ENCODE assay signal across 27 mouse cellular contexts in genomic region chr3:35221183-35221582, GRCm38 (mm10).
DNase-seq lines count a peak whose midpoint lies in the region; ATAC-seq and TF ChIP-seq lines count a peak whose summit lies in the region.
"Had no signal": no experiment of that assay in that cellular context is flagged by ENCODE, and none has a peak within 500 bp of the region (broad histone marks: within the 10 kb centered on the region; RNA-seq: fewer than 3 reads in every experiment).

No protein-coding gene starts in this region.

- H3K4me2 ChIP-seq in embryonic facial prominence, embryonic 11.5 days (ENCODE audit: low read depth, low read length), result no peak overlapping the region
- no peak overlapping the region for H3K4me2 ChIP-seq in hindbrain, postnatal 0 days (ENCODE audit: low read depth, low read length)
- no peak overlapping the region for H3K4me2 ChIP-seq in midbrain, embryonic 11.5 days
- H3K4me2 ChIP-seq in midbrain, embryonic 13.5 days (replicated peaks), result no peak overlapping the region
- H3K4me2 ChIP-seq: embryonic facial prominence, embryonic 13.5 days; forebrain, embryonic 15.5 days; heart, embryonic 13.5 days; hindbrain, embryonic 14.5 days had no signal

- H3K9ac ChIP-seq in embryonic facial prominence, embryonic 11.5 days (replicated peaks; ENCODE audit: low read length), result no peak overlapping the region
- no peak overlapping the region for H3K9ac ChIP-seq in hindbrain, postnatal 0 days (replicated peaks; ENCODE audit: low read length)
- no peak overlapping the region for H3K9ac ChIP-seq in midbrain, embryonic 11.5 days (ENCODE audit: low read length)
- no peak overlapping the region for H3K9ac ChIP-seq in midbrain, embryonic 13.5 days (replicated peaks)
- H3K9ac ChIP-seq: embryonic facial prominence, embryonic 13.5 days; forebrain, embryonic 15.5 days; heart, embryonic 13.5 days; hindbrain, embryonic 14.5 days had no signal

- H3K4me1 ChIP-seq in embryonic facial prominence, embryonic 11.5 days (ENCODE audit: control insufficient read depth, insufficient read depth, low read length), result no peaks in the 10 kb centered on the region
- H3K4me1 ChIP-seq in embryonic facial prominence, embryonic 10.5 days, result peaks cover 16% of the 10 kb centered on the region; the same call in 1 of the 2 replicates
- H3K4me1 ChIP-seq in hindbrain, embryonic 10.5 days (replicated peaks), result peaks cover 34% of the 10 kb centered on the region
- no peaks in the 10 kb centered on the region for H3K4me1 ChIP-seq in hindbrain, postnatal 0 days (ENCODE audit: insufficient read depth, low read length)
- H3K4me1 ChIP-seq in midbrain, embryonic 11.5 days (ENCODE audit: control insufficient read depth, insufficient read depth, low read length), result peaks cover 7% of the 10 kb centered on the region
- peaks cover 17% of the 10 kb centered on the region for H3K4me1 ChIP-seq in midbrain, embryonic 13.5 days (replicated peaks)
- H3K4me1 ChIP-seq: heart, embryonic 10.5 days had no signal

- H3K9me3 ChIP-seq in embryonic facial prominence, embryonic 11.5 days (replicated peaks; ENCODE audit: control insufficient read depth, low read length), result no peaks in the 10 kb centered on the region
- no peaks in the 10 kb centered on the region for H3K9me3 ChIP-seq in embryonic facial prominence, embryonic 10.5 days
- H3K9me3 ChIP-seq in hindbrain, embryonic 10.5 days, result 0 out of 2 replicates have a peak, but pooled peaks cover 3% of the 10 kb centered on the region
- H3K9me3 ChIP-seq in hindbrain, postnatal 0 days (ENCODE audit: low read length), result no peaks in the 10 kb centered on the region
- no peaks in the 10 kb centered on the region for H3K9me3 ChIP-seq in midbrain, embryonic 11.5 days (ENCODE audit: control insufficient read depth, low read length)
- no peaks in the 10 kb centered on the region for H3K9me3 ChIP-seq in midbrain, embryonic 13.5 days
- H3K9me3 ChIP-seq: embryonic facial prominence, embryonic 13.5 days; forebrain, embryonic 15.5 days; heart, embryonic 10.5 days; heart, embryonic 13.5 days had no signal

- TF ChIP-seq CTCF in hindbrain, postnatal 0 days (IDR thresholded peaks at IDR 0.05; ENCODE audit: low read depth), result no peak

- no peaks in the 10 kb centered on the region for H3K27me3 ChIP-seq in embryonic facial prominence, embryonic 11.5 days (ENCODE audit: control insufficient read depth, insufficient read depth, low read length)
- peaks cover 5% of the 10 kb centered on the region; the same call in 1 of the 2 replicates for H3K27me3 ChIP-seq in embryonic facial prominence, embryonic 10.5 days (replicated peaks; ENCODE audit: low read depth, poor library complexity, severe bottlenecking)
- peaks cover 4% of the 10 kb centered on the region for H3K27me3 ChIP-seq in hindbrain, embryonic 10.5 days (ENCODE audit: insufficient read depth, poor library complexity, severe bottlenecking)
- H3K27me3 ChIP-seq in hindbrain, postnatal 0 days (ENCODE audit: insufficient read depth, low read length), result no peaks in the 10 kb centered on the region
- H3K27me3 ChIP-seq in midbrain, embryonic 11.5 days (ENCODE audit: control insufficient read depth, insufficient read depth, low read length), result no peaks in the 10 kb centered on the region
- H3K27me3 ChIP-seq in midbrain, embryonic 13.5 days, result 0 out of 2 replicates have a peak, but pooled peaks cover 3% of the 10 kb centered on the region
- H3K27me3 ChIP-seq: embryonic facial prominence, embryonic 13.5 days; forebrain, embryonic 15.5 days; heart, embryonic 13.5 days had no signal

- peak; percentile 29; the same call in 1 of the 2 replicates for ATAC-seq in embryonic facial prominence, embryonic 11.5 days (replicated peaks; ENCODE audit: insufficient number of reproducible peaks, low FRiP score, low TSS enrichment, low read depth)
- ATAC-seq in hindbrain, postnatal 0 days, result no peak
- ATAC-seq in midbrain, embryonic 11.5 days (ENCODE audit: low FRiP score), result peak; percentile 57; the same call in 1 of the 2 replicates
- ATAC-seq in midbrain, embryonic 13.5 days, result no peak
- ATAC-seq: CD4-positive, CD25-positive, alpha-beta regulatory T cell, adult 4 months; forebrain, embryonic 15.5 days; intestine, postnatal 0 days had no signal

- no peak overlapping the region for H3K4me3 ChIP-seq in embryonic facial prominence, embryonic 11.5 days (ENCODE audit: low read depth, low read length)
- no peak overlapping the region for H3K4me3 ChIP-seq in embryonic facial prominence, embryonic 10.5 days
- H3K4me3 ChIP-seq in hindbrain, embryonic 10.5 days, result no peak overlapping the region
- no peak overlapping the region for H3K4me3 ChIP-seq in hindbrain, postnatal 0 days (ENCODE audit: low read length)
- no peak overlapping the region for H3K4me3 ChIP-seq in midbrain, embryonic 11.5 days (ENCODE audit: low read depth, low read length)
- no peak overlapping the region for H3K4me3 ChIP-seq in midbrain, embryonic 13.5 days (replicated peaks)
- H3K4me3 ChIP-seq: embryonic facial prominence, embryonic 13.5 days; erythroblast, embryonic 14.5 days; forebrain, embryonic 15.5 days; heart, adult 2 months; heart, embryonic 10.5 days; heart, embryonic 13.5 days had no signal

- WGBS in embryonic facial prominence, embryonic 11.5 days, result 62% methylated on average over 3 of the region's 3 CpGs
- WGBS in embryonic facial prominence, embryonic 10.5 days, result 59% methylated on average over 3 of the region's 3 CpGs
- 28% methylated on average over 3 of the region's 3 CpGs for WGBS in hindbrain, embryonic 10.5 days
- WGBS in hindbrain, postnatal 0 days, result 38% methylated on average over 3 of the region's 3 CpGs
- 40% methylated on average over 3 of the region's 3 CpGs for WGBS in midbrain, embryonic 11.5 days
- 33% methylated on average over 3 of the region's 3 CpGs for WGBS in midbrain, embryonic 13.5 days

- H3K27ac ChIP-seq in embryonic facial prominence, embryonic 11.5 days (replicated peaks; ENCODE audit: low read depth, low read length), result no peak overlapping the region
- H3K27ac ChIP-seq in embryonic facial prominence, embryonic 10.5 days (replicated peaks), result no peak overlapping the region
- H3K27ac ChIP-seq in hindbrain, embryonic 10.5 days, result peak overlapping the region; percentile 40
- H3K27ac ChIP-seq in hindbrain, postnatal 0 days, result no peak overlapping the region
- H3K27ac ChIP-seq in midbrain, embryonic 11.5 days (ENCODE audit: low read depth, low read length), result no peak overlapping the region
- no peak overlapping the region for H3K27ac ChIP-seq in midbrain, embryonic 13.5 days
- H3K27ac ChIP-seq: embryonic facial prominence, embryonic 13.5 days; forebrain, embryonic 15.5 days; heart, adult 2 months; heart, embryonic 10.5 days; heart, embryonic 13.5 days; hindbrain, embryonic 14.5 days had no signal

- H3K36me3 ChIP-seq in embryonic facial prominence, embryonic 11.5 days (replicated peaks; ENCODE audit: control insufficient read depth, insufficient read depth, low read depth, low read length), result no peaks in the 10 kb centered on the region
- no peaks in the 10 kb centered on the region for H3K36me3 ChIP-seq in embryonic facial prominence, embryonic 10.5 days (replicated peaks)
- H3K36me3 ChIP-seq in hindbrain, embryonic 10.5 days, result no peaks in the 10 kb centered on the region
- no peaks in the 10 kb centered on the region for H3K36me3 ChIP-seq in hindbrain, postnatal 0 days (ENCODE audit: insufficient read depth, low read length)
- H3K36me3 ChIP-seq in midbrain, embryonic 11.5 days (ENCODE audit: control insufficient read depth, insufficient read depth, low read length), result no peaks in the 10 kb centered on the region
- H3K36me3 ChIP-seq in midbrain, embryonic 13.5 days, result no peaks in the 10 kb centered on the region
- H3K36me3 ChIP-seq: embryonic facial prominence, embryonic 13.5 days; forebrain, embryonic 15.5 days; heart, embryonic 10.5 days; heart, embryonic 13.5 days had no signal

- DNase-seq in embryonic facial prominence, embryonic 11.5 days (ENCODE audit: low spot score), result no peak
- DNase-seq in embryonic facial prominence, embryonic 10.5 days (ENCODE audit: low spot score), result no peak
- peak; percentile 34 for DNase-seq in hindbrain, embryonic 10.5 days (ENCODE audit: low spot score)
- no peak for DNase-seq in hindbrain, postnatal 0 days (ENCODE audit: low spot score)
- peak; percentile 69 for DNase-seq in midbrain, embryonic 11.5 days (ENCODE audit: low spot score, missing footprints)
- DNase-seq in adrenal gland, postnatal 25 days, result no peak
- DNase-seq: adrenal gland, adult 2 months; adrenal gland, postnatal 14 days; cerebellum, adult 11-12 months; cerebellum, adult 8-10 months; cerebellum, postnatal 10 days; cerebellum, postnatal 36 days; gastrocnemius, postnatal 10 days; gastrocnemius, postnatal 36 days; heart, adult 2 months; heart, postnatal 14 days; heart, postnatal 4 days; kidney, adult 2 months had no signal

Comparison
In these comparisons a context has a peak if more than half of its experiments do, and no peak if none do; other contexts are left out.
1. ATAC-seq: peak in embryonic facial prominence, embryonic 11.5 days (single experiment) and midbrain, embryonic 11.5 days (single experiment); none in hindbrain, postnatal 0 days (single experiment) and midbrain, embryonic 13.5 days (single experiment).
2. DNase-seq: peak in hindbrain, embryonic 10.5 days (single experiment) and midbrain, embryonic 11.5 days (single experiment); none in embryonic facial prominence, embryonic 11.5 days (single experiment), embryonic facial prominence, embryonic 10.5 days (single experiment), hindbrain, postnatal 0 days (single experiment) and adrenal gland, postnatal 25 days (single experiment).